Mouse (Mus musculus) A20 (cell line): ENCODE data around the gene Naa38.

ENCODE experiments used
- DNase-seq: peaks from one replicate; pipeline ENCODE4 v3.0.0-alpha.2; 2011; ENCODE audit warnings: low read depth, low spot score

Naa38 gene

DNA sequence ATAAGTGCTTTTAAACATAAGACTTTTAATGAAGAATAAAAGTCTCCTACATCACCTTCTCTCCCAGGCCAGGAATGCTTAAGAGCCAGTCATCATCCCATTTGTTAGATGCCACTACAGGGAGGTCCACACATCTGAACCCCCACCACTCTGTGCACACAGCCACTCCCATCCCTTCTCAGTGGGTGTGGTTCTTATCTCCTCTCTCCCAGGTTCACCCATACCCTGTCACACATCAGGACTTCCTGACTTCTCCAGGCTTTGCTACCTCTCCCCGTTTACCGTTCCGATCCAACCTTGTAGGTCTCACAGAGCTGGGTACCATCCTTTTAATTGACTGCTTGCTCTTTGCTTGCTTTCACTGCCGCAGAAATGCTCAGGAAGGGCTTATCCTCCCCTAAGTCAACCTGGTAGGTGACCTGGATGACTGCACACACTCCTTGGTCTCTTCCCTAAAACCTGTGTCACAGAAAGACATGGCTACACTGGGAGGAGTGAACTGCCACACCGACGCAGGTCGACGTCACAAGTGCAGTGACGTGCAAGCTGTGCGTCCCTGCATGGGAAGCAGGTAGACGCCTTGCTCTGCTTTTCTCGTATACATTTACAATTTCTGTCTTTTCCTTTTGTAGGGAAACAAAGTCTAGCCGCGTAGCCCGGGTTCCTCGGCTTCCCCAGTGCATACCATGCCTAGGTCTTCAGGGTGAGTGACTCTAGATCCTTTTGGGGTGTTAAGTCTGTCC is 21.9 kb upstream of the Naa38 start:
- DNase-seq, result no peak

DNA sequence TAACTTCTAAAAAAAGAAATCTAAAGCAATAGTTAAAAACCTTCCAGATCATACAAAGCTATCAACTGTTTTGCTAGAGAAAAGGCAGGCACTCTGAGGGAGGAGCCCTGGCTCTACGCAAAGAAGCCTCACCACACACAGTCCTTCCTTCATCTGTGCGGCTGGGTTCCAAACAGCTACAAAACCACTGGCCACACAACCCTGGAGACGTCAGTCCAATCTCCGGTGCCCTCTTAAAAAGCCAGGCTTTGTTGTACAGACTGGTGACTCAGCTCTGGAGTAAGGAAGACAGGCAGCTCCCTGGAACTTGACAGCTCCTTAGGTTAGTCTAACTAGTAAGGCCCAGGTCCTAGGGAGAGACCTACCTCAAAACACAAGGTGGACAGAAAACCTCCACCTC is 19.6 kb upstream of the Naa38 start:
- no peak for DNase-seq

DNA sequence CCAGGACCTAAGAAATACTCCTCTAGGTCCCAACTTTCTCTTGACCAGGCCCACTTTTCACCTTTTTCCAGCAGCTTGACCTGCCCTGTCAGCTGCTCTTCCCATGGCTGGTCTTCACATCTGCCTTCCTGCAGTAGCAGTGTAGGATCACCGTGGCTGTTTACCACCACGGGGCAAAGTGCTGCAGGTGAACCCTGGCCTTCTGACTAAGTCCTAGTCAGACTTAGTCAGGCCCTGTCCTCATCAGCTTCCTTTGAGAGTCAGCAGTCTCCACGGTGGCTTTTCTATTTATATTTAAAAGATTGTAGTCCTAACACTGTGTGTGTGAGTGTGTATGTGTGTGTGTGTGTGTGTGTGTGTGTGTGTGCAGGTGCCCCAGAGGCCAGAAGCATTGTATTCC is 17.5 kb upstream of the Naa38 start:
- DNase-seq, result no peak

DNA sequence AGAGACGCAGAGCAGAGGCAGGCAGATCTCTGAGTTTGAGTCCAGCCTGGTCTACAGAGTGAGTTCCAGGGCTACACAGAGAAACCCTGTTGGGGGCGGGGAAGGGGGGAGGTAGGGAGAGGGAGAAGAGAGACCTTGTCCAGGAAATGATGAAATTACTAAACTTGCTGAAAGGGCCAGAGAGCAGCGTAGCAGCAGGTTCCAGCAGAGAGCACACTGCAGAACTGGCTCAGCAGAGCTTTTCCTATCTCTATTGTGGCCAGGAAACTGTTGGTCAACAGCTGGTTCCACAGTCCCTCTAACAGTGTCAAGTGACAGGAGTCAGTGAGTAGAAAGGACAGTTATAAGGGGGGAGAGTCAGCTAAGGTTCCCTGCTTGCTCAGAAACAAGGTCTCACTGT is 15.7 kb upstream of the Naa38 start:
- no peak for DNase-seq

DNA sequence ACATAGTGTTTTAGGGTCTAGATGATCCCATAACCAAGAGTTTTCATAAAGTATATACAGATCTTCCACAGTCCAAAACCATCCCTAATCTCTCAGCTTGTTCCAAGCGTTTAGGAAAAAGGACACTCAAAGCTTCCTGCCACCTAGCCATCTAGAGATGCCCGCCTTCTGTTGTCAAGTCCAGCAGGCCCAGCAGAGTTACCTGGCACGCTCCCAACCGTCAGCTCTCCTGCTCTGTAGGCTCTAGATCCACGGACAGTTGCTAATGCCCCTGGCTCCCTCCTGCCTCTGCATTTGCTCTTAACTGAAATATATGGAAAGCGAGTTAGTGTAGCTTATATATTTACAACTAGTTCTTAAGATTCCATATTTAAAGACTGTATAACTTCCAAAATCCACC is 13.9 kb upstream of the Naa38 start:
- DNase-seq, result no peak

DNA sequence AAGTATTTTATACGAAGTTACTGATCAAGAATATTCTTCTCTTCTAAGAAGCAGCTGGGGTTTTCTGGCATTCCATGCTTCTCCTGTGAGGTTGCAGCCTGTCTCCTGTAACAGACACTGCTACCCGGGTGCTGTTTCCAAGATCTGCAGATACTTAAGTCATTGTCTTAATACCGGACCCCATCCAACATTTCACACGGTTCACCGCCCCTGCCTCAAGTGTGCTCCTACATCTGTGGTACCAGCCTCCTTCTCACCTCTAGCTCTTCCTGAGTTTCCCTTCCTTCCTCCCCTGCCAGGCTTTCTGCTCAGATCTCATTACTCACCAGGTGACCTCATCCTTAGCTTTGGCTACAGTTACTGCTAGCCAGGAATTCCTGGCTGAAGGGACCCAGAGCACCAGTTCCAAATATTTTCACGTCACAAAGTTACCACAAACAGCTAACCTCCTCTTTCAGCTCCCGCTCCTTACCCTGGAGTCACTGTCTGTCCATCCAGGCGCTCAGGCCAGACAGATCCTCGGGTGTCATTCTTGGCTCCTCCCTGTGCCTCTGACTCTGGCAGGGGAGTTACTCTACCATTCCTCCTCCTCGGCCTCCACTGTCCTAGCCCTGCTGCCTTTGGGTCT is 12.7 kb upstream of the Naa38 start:
- no peak for DNase-seq

DNA sequence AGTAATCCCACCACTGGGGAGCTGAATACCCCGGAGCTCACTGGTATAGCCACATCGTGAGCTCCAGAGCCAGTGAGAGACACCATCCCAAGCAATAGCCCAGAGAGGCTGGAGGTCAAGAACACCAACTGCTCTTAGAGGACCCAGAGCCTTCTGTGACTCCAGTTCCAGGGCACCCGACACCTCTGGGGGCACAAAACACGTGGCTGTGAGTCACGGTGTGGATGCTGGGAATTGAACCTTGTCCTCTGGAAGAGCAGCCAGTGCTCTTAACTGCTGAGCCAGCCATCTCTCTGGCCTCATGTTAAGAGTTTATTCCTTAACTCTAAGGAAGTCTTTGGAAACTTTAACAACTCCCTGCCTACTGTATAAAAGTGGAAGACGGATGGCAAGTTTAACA is 10.3 kb upstream of the Naa38 start:
- no peak for DNase-seq

DNA sequence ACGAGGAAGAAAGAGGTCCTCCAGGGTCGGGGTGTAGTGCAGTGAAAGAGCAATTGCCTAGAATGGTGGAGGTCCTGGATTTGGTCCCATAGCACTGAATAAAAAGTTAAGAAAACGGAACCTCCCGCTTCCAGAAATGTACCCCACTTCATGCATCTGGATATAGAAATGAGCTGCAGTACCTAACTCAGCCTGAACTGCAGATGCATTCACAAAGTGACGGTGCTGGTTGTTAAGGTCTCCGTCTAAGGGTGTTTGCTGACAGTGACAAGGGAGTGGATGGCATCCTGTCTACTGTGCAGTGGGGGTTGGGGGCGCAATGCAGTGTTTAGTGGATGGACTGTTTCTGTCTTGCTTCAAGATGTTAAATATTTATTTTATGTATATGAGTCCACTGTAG is 8.5 kb upstream of the Naa38 start:
- no peak for DNase-seq

DNA sequence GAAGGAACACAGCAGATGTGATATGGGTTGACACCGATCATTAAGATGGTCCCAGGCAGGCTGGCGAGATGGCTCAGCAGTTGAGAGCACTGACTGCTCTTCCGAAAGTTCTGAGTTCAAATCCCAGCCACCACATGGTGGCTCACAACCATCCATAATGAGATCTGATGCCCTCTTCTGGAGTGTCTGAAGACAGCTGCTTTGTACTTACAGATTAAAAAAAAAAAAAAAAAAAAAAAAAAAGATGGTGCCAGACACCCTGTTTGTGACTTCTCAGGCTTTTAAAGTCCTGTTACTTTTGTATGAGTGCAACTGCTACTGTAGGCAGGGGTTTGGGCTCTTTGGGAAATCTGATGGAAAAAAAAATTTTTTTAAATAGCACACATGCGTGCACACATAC is 6.6 kb upstream of the Naa38 start:
- no peak for DNase-seq

DNA sequence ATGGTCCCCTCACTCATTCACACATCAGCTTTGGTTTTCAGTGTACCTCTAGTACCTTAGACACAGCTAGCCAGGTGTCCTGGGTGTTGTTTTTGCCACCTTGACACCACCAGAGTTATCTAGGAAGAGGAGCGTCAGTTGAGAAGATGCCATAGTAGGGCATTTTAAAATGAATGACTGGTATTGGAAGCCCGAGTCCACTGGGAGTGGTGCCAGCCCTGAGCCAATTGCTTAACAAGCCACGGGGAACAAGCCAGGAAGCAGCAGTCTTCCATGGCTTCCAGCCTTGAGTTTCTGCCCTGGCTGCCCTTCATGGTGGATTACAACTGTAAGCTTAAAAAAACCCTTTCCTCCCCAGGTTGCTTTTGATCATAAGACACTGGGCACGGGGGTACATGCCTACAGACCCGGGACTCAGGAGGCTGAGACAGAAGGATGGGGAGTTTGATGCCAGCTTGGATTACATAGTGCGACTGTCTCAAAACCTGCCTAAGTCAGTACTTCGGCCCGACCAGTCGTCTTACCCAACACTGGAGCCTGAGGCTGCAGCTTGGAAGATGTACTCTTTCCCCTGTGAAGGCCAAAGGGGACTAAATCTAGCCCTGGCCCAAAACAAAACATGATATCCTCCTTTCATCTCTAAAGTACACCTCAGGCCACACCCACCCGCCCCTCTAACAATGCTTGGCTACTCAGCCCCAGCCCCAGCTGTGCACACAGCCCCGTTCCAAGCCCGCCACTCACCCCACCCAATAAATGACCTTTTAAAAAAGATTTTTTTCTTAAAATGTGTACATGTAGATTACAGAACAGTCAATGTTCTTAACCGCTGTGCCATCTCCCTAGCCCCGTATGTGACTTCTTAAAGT is 5.5 kb upstream of the Naa38 start:
- no peak for DNase-seq

DNA sequence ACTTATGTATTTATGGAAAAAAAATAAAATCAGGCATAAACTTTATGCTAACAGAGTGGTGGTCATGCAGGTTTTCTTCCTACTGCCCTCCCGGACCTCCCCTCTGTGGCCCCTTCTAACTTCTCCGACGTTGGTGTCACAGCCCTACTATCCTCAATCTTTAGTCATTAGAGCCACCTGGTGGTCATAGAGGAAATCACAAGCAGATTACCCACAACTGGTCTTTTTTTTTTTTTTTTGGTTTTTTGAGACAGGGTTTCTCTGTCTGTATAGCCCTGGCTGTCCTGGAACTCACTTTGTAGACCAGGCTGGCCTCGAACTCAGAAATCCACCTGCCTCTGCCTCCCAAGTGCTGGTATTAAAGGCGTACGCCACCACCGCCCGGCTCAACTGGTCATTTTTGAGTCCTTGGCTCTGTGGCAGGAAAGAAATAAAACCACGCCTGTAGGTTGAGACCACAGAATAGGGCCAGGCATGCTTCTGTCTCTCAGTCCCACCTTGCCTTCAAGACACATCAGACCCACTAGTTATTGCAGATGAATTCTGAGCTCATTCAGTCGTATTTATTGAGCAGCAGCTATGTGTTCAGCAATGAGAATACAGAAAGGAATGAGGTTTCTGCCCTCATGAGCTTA is 4.8 kb upstream of the Naa38 start:
- peak; percentile 75 for DNase-seq

DNA sequence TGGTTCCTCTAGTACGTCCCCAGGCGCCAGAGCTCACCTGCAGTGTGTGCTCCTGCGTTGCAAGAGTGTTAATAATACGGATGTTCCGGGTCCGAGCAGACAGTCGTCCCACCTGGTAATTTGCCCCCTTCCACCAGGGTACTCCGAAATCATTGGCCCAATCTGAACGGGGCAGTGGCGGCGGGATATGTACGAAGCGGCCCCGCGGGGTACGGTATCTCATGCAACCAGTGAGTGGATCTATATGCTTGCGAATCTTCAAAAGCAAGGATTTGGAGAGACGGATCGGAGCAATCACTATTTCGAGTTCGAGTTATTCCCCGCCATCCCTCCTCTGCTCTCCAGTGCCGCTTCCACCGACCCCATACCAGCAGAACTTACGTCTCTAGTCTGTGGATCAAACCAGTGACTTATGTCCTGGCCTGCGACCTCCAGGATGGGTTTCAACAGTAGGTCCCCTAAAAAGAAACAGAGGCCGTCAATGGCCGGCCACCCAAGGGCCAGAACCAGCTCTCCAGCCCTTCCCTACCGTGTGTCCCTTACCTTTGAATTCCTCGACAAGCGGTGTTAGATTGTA is 608 bp upstream of the Naa38 start:
- peak; percentile 57 for DNase-seq

DNA sequence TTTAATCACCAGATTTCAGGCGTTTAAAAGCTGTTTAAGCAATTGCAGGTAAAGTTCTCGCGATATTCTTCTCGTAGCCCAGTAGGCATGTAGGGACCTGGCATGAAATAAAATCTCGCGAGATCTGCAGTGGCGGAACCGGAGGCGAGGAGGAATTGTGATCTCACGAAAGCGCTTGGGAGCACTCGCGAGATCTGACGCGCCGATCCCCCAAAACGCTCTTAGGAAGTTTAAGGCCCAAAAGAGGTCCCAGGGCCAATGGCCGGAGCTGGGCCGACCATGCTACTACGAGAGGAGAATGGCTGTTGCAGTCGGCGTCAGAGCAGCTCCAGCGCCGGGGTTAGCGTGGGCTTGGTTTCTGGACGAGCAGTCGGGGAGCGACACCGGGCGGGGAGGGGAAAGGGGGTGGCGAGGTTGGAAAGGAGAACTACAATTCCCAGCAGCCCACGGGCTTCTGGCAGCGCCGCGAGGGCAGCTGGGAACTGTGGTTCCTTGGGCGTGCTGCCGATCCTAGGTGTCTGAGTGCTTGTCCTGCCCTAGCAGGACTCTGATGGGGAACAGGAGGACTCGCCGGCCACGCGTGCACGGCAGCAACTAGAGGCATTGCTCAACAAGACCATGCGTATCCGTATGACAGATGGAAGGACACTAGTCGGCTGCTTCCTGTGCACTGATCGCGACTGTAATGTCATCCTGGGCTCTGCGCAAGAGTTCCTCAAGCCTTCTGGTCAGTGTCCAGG is 517 bp downstream of the Naa38 start:
- DNase-seq, result peak; percentile 100

DNA sequence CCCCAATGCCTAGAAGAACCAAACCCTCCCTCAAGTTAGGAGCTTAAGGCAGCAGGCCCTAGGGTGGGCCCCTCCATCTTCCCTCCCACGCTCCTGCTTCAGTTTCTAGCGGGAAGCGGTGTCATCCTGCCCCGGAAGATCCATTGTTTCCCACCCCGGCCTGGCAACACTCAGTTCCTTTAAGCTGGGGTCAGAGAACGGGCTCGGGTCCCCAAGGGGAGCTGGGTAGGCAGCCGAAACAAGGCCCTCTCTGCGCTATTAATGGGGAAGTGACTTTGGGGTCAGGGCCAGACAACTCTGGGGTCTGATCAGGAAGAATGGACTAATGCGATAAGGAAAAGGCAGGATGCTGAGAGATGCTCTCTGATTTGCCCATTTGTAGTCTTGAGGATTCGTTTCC is 1.5 kb downstream of the Naa38 start:
- DNase-seq, result no peak

DNA sequence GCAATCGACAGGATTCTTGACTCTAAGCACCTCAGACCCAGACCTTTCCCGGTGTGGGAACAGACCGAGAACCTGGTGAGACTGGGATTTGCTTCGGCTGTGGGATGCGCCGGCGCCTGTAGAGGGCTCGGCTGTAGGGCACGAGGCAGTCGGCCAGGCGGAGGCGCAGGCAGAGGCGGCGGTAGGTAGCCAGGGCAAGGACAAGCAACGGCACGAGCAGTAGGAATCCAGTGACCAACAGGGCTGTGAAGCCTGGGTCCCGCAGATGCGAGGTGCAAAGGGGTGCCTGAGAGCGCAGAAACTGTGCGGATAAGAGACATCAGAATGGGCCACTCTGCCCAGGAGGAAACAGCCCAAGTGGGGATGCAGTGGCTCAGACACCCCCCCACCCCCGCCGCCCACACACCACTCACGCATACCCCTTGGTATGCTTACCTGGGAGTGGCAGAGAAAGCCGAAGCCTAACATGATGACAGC is 2.3 kb downstream of the Naa38 start:
- DNase-seq, result no peak

DNA sequence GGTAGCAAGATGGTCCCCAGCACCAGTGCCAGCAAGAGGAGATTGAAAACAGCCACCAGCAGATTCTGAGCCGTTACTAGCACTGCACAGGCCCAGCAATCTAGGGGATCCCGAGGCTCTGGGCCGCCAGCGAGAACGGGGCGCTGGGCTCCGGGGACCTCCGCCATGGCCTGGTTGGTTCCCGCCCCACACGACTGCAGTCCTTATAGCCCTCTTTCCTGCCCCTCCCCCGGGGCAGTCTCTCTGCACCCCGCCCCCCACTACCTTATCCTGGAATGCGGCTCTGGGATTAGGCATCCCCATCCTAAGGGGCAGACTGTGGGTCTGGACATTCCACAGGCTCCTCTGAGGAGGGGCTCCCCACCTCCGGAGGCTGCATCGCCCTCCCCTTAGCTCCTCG is 2.8 kb downstream of the Naa38 start, which contains the start of gene Tmem88:
Tmem88 (minus strand) TSS at position 176 of the 400 bp plus-strand sequence.
- no peak for DNase-seq

DNA sequence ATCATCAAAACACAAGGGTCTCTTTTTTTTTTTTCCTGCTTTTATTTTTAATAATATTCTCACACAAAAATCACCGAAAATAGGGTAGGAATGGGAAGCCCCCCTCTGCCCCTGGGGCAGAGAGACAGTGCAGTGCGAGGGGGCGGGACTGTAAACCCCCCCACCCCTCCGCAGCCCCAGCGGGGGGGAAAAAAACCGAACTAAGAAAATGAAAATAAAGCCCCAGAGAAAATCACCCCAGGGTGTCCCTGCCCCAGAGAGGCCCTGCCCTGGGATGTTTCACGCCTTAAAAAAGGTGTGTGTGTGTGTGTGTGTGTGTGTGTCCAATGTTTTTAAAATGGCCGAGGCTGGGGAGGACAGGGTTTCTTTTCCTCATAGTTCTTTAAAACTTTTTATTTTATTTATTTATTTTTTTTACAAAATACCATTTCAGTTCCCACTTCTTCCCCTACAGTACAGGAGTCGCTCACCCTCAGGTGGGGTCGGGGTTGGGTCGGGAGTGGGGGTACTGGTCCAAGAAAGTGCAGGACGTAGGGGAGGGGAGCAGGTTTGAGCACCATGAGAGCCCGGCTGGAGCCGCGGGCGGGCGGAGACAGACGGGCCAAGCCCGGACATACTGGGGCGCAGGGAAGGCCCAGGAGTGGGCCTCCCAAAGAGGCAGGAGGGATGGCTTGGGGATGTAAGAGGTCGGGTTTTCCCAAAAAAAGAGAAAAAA is 3.4 kb downstream of the Naa38 start:
- DNase-seq, result no peak

DNA sequence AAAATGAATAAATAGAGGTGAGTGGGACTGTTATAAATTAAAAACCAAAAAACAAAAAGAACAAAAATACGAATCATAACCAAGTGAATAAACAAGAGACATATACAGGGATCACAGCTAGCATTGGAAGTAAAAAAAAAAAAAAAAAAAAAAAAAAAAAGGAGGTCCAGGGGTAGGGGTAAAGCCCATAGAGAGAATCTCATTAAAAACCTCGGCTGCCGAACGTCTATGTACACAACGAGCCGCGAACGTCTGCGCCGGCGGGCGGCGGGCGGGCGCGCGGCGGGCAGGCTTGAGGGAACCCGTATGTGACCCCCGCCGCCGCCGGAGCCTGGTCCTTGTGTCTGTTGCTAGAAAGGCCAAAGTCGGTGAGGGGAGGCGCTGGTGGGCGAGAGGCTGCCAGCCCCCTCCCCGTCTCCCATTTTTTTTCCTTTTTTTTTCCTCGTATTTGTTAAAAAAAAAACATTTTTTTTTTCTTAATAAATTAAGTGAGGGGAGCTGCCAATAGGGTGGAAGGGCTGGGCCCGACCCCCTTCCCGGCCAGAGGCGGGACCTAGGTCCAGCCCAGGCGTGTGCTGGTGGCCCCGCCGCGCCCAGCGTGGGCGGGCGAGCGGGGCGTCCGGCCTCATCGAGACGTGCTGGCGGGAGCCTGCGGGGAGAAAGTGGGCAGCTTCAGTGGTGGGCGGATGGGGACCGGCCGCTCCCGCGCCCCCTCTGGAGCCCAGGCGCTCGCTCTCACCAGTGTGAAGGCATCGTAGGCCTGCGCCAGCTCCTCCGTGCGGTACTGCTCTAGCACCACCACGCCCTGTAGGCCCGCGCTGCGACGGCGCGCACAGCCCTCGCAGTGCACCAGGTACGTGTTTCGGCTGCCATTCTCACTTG is 4.2 kb downstream of the Naa38 start:
- no peak for DNase-seq
